Mouse (Mus musculus) urinary bladder, adult 2 months (tissue): Measurements from ENCODE around the gene Zfp488. TPM values are rescaled to one million over a fixed set of nuclear protein-coding genes. Genes with fewer than 3 reads are reported as not detected.

Source experiments
- DNase-seq: peaks from one replicate; pipeline ENCODE4 v3.0.0; 2022; ENCODE audit warnings: low spot score
- polyA plus RNA-seq: library from polyadenylated mRNA; depleted of rRNA; stranded (reverse); fragments of >200 nt; gene quantifications from 2 replicates; pipeline ENCODE4 v1.2.3, GENCODE M21; 2012; rRNA removed

The Zfp488 gene
- polyA plus RNA-seq = 0.44 and 0.46 TPM in 2 replicates

DNA sequence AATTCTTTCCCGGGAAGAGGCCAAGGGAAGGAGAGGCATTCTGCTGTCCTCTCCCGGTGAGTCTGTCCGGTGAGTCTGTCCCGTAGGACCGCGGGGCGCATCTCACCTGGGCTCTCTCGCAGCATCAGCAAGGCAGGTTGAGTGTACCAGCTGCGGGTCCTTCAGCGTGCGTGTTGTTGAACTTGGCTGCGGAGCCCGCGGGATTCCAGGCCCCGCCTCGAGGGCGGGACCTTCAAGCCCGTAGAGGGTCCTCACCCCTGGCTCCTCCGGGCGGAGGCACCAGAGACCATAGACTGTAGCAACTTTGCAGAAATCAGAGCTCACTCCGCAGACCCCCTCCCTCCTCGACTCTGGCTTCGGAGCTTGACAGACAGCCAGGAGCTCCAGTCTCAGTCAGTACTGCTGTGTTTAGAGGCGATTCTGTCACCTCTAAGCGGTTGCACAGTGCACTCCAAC lies at the start of gene Zfp488:
Zfp488 (minus strand) TSS at position 161 of the 456 bp plus-strand sequence.
- DNase-seq = no peak

DNA sequence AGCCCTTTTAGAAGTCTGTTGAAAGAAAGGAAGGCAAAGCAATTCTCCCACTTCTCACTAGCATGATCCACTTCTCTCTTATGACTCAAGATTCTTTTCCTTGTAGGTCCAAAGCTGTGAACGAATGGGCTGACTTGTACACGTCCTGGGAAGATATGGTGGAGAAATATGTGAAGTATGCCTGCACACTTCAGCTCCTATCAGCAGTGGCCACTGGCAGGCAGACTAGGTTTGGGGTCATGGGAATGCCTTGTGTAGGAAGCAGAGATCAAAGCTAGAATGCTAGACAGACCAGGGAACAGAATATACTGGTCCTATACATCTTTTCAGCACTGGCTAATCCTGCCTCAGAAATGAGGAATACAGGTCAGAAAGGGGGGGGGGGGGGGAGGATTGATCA lies 48.1 kb upstream of the Zfp488 start:
- DNase-seq = no peak

DNA sequence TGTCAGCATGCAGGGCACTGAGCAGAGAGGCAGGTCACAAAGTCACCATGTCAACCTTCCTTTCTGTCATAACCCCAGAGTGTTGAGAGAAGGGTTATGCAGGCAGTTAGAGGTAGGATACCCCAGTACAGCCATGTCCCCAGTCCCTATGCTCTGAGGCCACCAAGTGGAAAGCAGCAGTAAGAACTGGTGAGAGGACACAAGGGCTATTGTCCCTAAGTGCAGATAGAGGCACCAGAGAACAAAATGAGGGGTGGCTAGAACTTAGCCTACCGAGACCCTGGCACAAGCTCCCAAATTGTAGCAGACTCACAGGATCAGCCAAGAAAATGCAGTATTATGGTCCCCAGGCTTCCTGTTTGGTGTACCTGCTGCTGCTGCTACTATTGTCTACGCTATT lies 38.4 kb upstream of the Zfp488 start:
- no peak for DNase-seq

DNA sequence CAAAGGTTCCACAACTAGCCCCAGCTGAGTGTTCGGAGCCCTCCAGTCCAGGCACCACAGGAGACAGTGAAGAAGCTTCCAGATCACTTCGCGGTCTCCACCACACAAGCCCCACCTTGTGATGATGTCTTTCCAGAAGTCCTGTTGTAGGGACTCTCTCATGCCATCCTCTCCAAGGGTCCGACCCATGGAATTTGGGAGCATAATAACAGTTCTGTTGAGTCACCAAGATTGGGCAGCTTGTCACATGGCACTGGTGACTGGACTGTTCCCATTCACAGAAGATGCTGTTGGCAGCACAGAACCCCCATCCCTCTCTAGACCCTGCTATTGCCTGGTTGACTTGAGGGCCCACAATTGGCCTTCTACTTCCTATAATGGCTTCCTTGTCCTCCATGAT lies 37.8 kb upstream of the Zfp488 start, which contains the start of gene Gm5460:
Gm5460 (plus strand) TSS at position 378 of the 400 bp plus-strand sequence.
- no peak for DNase-seq

DNA sequence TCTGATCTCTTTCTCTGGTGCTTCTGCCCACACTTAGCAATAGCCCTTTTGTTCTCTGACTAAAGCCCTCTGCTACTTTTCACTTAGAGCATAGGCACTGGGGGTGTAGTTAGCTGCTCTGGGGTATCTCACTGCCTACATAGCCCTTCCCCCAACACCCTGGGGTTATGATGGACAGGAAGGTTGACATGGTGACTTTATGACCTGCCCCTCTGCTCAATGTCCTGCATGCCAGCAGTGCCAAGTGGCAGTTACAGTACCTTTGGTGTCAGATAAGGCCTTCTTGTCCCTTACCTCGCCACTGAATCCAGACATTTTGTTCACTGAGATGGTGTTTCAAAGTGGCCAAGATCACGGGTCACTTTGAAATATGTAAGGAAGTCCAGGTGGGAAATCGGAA lies 36.5 kb upstream of the Zfp488 start, which contains the start of gene Gm30083:
Gm30083 (minus strand) TSS at position 120 of the 400 bp plus-strand sequence.
- no peak for DNase-seq

DNA sequence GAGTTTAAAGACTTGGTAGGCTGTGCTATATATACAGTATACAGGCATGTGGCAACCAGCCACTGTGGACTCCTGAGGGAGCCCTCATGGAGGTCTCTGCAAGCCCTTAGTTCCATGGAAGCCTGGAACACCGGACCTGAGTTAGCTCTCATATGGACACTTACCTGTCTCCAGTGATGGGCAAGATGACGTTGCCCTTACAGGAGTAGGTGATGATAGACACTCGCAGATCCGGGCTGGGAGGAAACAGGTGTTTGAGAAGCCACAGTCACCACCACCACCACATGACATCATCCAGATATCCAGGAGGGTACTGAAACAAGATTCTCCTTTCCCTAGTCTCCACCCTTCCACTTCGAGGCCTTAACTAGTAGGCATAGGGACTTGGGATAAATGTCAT lies 23.8 kb upstream of the Zfp488 start:
- peak; percentile 10 for DNase-seq

DNA sequence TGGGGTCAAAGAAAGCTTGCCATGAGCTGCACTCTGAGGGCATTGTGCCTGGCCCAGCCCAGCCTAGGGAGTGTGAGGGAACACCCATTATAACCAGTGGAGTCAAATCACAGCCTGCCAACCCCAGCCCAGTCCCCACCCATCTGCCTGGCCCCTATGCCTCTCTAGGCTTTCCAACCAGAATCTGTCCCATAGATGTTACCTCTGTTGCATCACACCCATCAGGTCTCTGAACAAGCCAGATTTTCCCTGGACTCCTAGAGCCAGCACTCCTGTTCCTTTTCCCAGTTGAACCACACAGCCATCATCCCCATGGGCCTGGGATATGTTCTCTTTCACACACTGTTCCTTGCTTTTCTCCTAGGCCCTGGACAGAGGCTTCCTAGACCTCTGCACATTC lies 22.9 kb upstream of the Zfp488 start:
- DNase-seq = no peak

DNA sequence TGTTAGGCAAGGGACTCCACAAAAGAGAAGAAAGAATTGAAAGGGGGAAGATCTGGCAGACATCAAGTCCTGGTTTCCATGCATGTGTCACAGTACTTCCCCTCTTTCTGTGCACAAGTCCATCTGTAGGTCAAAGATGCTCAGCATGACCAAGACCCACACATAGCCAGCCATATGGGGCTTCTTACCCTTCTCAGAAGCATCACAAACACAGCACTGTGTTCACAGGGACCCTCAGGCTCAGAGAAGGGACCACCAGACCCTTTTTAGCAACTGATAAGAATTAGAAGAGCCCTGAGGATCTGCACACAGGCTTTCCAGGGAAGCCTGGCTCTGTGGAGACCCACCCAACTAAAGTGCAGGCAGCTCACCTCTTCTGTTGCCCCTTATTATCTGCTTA lies 21.5 kb upstream of the Zfp488 start:
- DNase-seq = no peak

DNA sequence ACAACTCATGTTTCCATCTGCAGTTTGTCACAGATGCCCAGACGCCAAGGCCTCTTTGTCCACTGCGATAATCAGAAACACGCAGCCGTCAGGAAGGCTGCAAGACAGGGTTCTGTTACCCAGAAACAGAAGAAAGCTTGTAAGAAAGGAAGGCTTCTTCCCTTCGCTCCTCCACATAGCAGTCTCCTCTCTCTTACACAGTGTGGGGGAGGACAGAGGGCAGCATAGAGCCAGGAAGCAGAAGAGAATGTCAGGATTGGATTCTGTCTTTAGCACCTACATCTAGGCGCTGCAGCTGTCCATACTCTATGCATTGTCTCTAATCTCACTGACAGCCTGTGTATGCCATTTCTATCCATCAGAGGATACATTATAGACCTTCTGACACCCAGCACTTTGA lies 18.9 kb upstream of the Zfp488 start:
- DNase-seq = no peak

DNA sequence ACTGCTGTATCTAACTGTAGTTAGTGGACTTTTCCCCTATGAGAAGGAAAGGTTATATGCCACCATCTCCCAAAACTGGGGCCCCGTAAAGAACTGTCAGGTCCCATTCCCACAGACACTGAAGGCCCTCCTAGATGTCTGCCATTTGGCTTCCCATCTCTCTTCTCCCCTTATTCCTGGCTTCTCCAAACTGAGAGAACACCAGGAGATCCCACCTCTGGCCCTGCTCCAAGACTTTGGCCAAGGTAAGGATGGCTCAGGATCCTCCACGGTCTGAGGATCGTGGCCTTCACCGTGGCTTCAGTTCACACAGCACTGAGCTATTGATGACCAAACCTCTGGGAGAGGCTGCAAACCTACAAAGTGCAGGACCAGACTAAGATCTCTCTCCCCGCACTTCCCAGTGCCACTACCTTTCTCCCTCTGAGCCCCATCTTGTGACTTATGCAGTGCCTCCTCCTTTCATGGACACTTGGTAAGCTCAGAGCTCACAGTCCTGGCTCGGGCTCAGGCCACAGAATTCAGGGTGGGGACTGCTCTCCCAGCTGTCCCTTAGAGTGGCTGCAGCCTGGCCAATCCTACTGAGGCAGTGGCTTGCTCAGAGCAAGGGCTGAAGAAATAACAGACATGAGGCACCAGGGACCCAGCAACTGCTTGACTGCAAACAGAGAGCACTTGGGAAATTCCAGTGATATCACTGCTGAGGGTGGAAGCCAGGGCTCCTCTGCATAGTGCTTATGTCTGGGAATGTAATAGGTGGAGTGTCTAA lies 15.1 kb upstream of the Zfp488 start:
- DNase-seq = peak; percentile 8

DNA sequence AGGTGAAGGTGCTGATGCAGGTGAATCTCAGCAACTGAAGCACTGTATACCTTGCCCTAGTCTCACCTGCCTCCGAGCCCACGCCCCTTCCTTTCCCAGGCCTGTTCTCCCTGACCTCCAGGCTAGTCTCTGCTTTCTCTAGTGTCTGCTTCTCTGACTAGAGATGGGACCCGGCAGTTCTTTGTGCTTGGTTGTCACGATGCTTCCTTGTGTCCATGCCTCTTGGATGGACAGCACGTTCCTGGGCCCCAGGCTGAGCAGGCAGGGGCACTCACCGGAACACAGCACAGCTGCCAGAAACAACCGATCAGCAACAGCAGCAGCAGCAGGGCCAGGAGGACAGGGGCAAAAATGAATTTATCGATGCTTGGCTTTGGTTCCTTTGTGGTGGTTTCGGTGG lies 14.5 kb upstream of the Zfp488 start:
- peak; percentile 8 for DNase-seq

DNA sequence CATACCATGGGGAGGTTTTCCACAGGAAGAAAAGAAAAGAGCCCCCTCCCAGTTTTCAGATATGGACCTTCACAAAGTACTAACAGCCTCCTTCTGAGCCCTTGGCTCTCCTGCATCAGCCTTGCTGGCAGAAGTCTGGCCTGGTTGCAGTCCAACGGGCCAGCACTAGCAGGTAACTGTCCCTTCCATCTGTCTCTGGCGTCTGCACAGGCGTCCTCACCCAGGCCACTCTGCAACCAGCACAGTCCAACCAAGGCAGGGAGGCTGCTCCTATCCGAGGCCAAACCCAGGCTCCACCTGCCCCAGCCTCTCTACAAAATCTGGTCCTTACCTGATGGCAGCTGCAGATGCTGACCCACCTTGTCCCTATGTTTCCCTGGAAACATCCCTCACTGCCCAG lies 13.4 kb upstream of the Zfp488 start:
- peak; percentile 15 for DNase-seq

DNA sequence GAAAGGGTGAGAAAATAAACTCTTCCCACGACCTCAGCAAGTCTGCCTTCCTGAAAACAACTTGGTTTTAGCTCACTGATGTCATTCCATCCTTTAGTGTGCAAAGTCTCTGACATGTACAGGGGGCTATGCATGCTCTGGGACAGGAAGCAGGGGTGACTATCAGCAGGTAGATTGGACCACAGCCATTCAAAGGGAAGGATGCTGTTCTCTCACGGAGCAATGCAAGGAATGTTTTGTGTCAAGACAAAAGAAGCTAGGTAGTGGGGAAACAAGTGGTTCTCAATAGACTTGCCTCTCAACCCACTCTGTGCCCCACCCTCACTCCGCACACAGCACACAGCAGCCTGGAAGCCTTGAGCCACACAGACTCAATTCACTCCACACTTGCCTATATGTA lies 10.6 kb upstream of the Zfp488 start:
- DNase-seq = no peak

DNA sequence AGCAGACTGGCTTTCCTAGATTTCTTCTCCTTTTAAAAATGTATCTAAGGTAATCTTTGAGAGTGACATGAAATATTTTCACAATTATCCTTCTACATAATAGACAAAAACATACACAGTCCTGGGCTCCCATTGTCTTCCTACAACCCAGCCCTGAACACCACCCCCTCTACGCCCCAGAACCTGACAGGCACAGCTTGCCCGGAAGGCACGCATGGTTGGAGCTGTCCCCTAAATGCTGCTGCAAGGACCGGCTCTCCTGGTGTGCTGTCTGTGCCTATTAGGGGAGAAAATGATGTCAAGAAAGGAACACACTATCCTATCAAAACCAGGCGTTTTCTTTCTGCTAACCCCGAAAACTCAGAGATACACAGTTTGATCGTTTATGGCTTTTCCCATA lies 816 bp downstream of the Zfp488 start:
- no peak for DNase-seq

DNA sequence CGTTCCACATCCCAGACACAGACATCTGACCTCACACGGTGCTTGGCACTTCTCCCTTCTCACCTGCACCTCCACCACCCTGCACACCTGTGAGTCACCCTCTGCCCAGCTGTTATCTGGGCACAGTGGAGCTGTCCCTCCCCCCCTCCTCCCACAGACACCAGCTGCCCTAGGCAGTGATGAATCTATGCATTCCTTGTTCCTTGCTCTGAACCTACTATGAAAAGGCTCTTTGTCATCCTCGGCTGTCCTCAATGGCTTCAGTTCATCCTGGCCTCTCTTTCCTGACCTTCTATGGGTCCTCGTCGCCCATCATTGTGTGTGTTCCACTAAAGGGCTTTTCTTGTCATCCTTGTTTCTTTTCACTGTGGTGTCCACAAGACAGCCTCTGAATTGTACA lies 3.8 kb downstream of the Zfp488 start:
- DNase-seq = no peak

DNA sequence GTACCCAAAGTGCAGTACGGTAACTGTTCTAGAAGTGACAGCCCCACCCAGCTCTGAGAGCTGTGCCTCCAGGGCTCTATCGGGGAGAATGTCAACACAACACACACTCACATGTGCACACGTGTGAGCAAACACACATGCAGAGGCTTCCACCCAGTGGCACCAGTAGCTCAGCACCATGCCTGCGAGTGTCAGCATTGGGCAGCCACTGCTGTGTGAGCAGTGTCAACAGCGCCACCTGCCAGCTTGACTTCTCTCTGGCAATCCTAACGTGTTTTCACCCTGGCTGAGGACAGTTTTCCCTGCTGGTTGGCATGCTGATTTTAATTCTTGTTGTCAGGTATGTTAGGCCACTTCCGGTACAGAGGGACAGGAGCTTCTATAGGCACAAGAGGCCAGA lies 5.9 kb downstream of the Zfp488 start:
- no peak for DNase-seq

DNA sequence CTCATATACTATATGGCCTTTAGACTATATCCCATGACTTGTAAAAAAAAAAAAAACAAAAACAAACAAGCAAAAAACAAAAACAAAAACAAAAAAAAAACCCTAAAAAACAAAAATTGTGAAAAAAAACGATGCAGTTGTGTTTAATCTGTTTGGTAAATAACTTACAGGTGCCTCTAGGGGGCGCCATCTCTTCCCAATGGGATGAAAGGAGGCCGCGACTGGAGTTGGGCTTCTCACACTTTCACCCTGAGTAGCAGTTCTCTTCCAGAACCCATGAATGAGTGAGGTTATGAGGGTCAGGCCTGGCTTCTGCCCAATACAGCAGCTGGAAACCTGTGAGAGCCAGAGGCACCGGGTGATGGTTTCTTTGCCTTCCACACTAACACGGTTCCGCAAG lies 12.9 kb downstream of the Zfp488 start:
- DNase-seq = no peak

DNA sequence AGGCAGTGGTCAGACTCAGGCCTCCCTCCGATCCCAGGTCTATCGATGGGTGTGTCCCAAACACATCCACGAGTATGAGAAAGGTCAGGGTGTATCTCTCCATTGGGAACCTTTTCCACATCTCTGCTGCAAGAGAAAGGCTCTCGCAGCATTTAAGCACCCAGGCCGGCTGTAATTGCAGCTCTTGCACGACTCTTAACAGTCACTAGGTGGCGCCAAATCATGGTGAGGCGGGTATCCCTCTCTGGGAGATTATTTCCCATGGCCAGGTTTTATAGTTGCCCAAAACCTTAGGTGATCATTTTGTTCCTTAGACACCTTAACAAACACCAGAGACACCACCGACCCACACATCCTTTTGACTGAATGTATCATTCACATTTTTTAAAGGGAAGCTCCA lies 19.2 kb downstream of the Zfp488 start:
- no peak for DNase-seq

DNA sequence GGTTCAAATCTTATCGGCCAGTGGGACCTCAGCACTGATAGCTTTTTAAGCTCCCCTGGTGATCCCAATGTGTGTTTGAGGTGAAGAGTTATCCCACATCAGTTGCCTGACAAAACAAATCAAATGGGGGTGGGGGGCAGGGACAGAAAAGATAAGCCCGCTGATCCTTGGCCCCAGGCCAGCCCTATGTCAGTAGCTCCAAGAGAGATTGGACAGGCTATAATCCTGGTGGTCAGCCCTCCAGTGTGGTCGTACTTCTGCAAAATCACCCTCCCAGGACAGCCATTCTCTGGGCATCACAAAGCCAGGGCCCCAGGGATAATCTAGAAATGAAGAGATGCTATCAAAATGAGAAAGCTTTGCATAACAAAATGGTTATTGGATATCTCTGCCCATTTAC lies 19.7 kb downstream of the Zfp488 start:
- no peak for DNase-seq

DNA sequence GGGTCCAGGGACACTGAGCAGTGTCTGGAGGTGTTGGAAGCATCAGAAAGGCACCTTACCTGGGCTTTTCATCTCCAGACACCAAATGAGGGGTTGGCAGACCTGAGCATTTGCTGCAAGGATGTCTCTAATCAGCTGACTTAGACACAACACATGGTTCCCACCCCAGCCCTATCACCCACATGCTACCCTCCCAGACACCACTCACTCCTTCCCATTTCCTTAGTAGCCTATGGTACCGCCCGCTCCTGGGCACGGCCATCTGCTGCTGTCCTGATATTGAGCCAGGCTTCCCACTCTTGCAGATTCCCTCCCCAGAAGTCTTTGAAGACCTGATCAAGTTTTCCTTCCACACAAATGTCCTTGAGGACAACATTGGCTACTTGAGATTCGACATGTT lies 20.4 kb downstream of the Zfp488 start:
- DNase-seq = no peak

DNA sequence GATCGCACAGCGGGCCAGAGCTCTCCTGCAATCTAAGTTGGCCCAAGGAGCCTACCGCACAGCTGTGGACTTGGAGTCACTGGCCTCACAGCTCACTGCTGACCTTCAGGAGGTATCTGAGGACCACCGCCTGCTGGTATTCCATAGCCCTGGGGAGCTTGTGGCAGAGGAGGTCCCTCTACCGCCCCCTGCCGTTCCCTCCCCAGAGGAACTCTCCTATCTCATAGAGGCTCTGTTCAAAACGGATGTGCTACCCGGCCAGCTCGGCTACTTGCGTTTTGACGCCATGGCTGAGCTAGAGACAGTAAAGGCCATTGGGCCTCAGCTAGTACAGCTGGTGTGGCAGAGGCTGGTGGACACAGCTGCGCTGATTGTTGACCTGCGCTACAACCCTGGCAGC lies 22.5 kb downstream of the Zfp488 start:
- no peak for DNase-seq

DNA sequence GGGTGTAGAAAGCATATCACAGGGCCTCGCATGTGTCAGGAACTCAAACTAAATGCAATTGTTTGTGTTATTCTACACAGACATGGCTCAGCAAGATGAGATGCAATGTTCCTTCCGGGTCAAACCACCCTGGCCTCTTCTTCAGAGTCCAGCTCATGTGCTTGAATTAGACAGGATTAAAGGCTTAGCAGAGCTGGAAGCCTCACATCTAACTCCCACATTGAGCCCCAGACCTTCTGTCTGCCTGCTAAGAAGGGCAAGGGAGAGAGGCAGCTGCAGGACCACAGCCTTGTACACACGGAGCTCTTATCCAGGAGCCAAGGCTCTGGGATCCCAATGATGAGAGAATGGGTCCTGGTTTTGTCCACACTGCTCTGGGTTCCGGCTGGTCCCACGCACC lies 24.8 kb downstream of the Zfp488 start, which contains the start of gene Rbp3:
Rbp3 (plus strand) TSS at position 243 of the 400 bp plus-strand sequence.
- no peak for DNase-seq

DNA sequence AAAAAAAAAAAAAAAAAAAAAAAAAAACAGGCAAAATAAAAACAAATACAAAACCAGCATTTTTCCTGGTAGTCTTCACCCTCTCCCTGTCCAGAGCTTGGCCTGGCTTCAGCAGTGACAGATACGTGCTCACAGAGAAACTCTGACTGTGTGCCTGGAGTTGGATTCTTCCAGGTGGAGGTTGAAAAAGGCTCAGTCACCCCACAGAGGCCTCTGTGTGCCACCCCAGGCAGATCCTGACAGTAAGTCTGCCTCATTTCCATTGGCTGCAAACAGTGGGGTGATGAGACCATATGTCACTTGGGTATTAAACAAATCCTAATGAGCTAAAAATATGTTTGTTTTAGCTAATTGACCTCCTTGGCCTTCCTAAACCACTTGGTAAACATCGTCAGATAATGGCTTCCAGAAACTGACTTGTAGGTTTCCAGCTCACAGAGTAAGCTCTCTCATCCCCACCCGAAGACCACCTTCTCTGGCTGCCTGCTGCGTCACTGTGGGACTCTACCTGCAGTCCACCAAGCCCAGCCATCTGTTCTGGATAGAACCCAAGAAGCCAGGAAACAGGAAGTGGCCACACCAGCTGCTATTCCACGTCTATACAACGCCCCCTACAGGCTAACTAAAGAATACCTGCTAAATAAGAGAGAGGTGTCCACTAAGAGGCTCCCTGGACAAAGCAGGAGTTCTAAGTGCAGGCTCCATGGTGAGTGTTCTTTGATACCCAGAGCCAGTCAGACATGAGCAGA lies 26.2 kb downstream of the Zfp488 start:
- DNase-seq = no peak
